Mouse (Mus musculus): ENCODE data around the gene Mettl21e.

GRCm38 (mm10) chr1:44216352-44217116, 2.2 kb downstream of the Mettl21e start:
- TF ChIP-seq CTCF (IDR thresholded peaks at IDR 0.05; ENCODE audit: borderline replicate concordance, insufficient read depth, low read depth, low read length) (no peak), POLR2A (IDR thresholded peaks at IDR 0.05; ENCODE audit: borderline replicate concordance, insufficient read depth, low read length) (no peak)

Data from cerebellum, adult 2 months (tissue).